Mouse (Mus musculus): ENCODE results near the gene Gm20388. TPM values are rescaled to one million over a fixed set of nuclear protein-coding genes. Genes with fewer than 3 reads are reported as not detected.

The Gm20388 gene
- polyA plus RNA-seq, 1 experiment from 2014 or later, result 5.5 TPM

GRCm38 (mm10) chr8:123135806-123136205 is 3225.2 kb downstream of the Gm20388 start:
- H3K36me3 ChIP-seq (replicated peaks), result no peaks in the 10 kb centered on the region
- peak overlapping the region; percentile 27 for H3K4me3 ChIP-seq
- H3K27me3 ChIP-seq (ENCODE audit: poor library complexity, severe bottlenecking), result no peaks in the 10 kb centered on the region
- 42% methylated on average over 9 of the region's 9 CpGs for WGBS
- peaks cover 41% of the 10 kb centered on the region for H3K4me1 ChIP-seq
- DNase-seq (ENCODE audit: extremely low spot score, low spot score), result no peak
- peaks cover 4% of the 10 kb centered on the region; the same call in 1 of the 2 replicates for H3K9me3 ChIP-seq
- H3K27ac ChIP-seq, result peak overlapping the region; percentile 72

DNA sequence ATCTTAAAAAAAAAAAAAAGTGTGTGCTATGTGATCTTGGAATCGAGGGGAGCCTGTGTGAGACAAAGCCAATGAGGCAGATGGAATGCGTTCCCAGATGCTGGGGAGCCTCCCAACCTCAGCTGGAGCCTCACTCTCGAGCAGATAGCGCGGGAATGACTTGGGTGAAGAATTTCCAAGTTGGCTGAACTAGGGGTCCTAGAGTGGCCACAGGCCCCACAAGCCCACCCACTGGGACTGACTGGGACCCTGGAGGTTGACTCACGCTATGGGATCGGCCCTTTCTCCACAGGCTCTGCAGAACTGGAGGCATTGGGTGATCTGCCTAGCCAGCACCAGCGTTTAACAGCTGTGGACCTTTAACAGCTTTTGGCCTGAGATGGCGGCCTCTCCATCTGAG is 3225.6 kb downstream of the Gm20388 start:
- Histone ChIP-seq H3K36me3 (replicated peaks) (no peaks in the 10 kb centered on the region), H3K9me3 (peaks cover 4% of the 10 kb centered on the region; the same call in 1 of the 2 replicates), H3K27me3 (ENCODE audit: poor library complexity, severe bottlenecking) (no peaks in the 10 kb centered on the region), H3K4me3 (no peak overlapping the region), H3K27ac (no peak overlapping the region), H3K4me1 (peaks cover 41% of the 10 kb centered on the region)
- DNase-seq (ENCODE audit: extremely low spot score, low spot score), result no peak
- 85% methylated on average over 9 of the region's 9 CpGs for WGBS

DNA sequence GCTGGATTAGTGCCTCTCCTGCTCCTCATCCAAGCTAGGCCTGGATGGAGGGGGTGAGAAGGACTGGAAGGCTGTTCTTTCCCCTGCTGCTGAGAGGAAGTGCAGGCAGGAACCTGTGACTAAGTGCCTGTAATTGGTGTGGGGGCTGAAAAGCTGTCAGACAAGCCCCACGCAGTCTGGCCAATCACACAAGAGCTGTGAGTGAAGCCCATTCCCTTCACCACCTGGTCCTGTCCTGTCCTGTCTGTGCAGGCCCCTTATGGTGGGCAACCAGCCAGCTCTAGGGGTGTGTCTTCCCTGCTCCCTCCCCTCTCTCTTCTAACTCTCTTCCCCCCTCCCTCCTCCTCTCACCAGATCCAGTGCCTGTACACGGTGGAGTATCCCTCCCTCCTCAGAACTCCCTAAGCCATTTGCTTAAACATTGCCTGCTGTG is 3227.0 kb downstream of the Gm20388 start:
- Histone ChIP-seq H3K27ac (peak overlapping the region; percentile 79), H3K36me3 (replicated peaks) (no peaks in the 10 kb centered on the region), H3K9me3 (peaks cover 4% of the 10 kb centered on the region; the same call in 1 of the 2 replicates), H3K27me3 (ENCODE audit: poor library complexity, severe bottlenecking) (no peaks in the 10 kb centered on the region), H3K4me1 (peaks cover 41% of the 10 kb centered on the region), H3K4me3 (no peak overlapping the region)
- WGBS, result 20% methylated on average over 2 of the region's 2 CpGs
- DNase-seq (ENCODE audit: extremely low spot score, low spot score), result no peak

GRCm38 (mm10) chr8:123138741-123139140 is 3228.1 kb downstream of the Gm20388 start:
- no peaks in the 10 kb centered on the region for H3K9me3 ChIP-seq
- no peaks in the 10 kb centered on the region for H3K36me3 ChIP-seq (replicated peaks)
- H3K4me1 ChIP-seq, result peaks cover 41% of the 10 kb centered on the region
- H3K27ac ChIP-seq, result no peak overlapping the region
- WGBS, result 74% methylated on average over 4 of the region's 4 CpGs
- no peak overlapping the region for H3K4me3 ChIP-seq
- no peaks in the 10 kb centered on the region for H3K27me3 ChIP-seq (ENCODE audit: poor library complexity, severe bottlenecking)
- no peak for DNase-seq (ENCODE audit: extremely low spot score, low spot score)

DNA sequence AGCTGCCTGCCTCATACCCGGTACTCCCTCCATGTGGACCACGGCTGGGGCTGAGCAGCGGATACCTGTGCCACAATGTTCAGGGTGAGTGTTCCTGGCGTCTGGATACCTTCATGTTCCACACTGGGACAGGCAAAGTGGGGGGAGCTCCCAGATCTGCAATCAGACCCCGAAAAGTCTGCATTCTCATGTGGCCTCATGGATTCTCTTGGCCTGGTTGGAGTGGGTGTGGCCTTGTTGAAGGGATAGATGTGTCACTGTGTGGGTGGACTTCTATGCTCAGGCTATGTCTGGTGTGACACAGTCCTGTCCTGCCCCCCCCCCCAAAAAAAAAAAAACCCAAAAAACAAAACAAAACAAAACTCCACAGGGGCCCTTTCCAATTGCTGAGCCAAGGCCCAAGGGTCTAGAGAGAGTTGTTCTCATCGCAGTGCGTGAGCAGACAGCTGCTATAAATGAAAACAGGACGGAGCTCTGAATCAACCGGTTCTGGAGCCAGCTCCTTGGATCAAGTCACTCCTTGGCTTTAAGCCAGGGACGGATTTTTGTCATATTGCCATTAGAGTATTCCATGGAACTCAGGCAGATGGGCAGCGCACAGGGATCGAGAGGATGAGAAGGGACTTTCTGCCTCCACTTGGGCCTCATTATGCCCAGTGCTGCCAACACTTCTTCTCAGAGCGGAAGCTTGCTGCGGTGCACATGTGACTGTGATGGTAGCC is 3231.3 kb downstream of the Gm20388 start:
- no peaks in the 10 kb centered on the region for H3K9me3 ChIP-seq
- no peaks in the 10 kb centered on the region for H3K27me3 ChIP-seq (ENCODE audit: poor library complexity, severe bottlenecking)
- H3K36me3 ChIP-seq (replicated peaks), result no peaks in the 10 kb centered on the region
- WGBS, result 93% methylated on average over 14 of the region's 14 CpGs
- H3K4me1 ChIP-seq, result peaks cover 18% of the 10 kb centered on the region
- no peak overlapping the region for H3K4me3 ChIP-seq
- no peak for DNase-seq (ENCODE audit: extremely low spot score, low spot score)
- no peak overlapping the region for H3K27ac ChIP-seq

DNA sequence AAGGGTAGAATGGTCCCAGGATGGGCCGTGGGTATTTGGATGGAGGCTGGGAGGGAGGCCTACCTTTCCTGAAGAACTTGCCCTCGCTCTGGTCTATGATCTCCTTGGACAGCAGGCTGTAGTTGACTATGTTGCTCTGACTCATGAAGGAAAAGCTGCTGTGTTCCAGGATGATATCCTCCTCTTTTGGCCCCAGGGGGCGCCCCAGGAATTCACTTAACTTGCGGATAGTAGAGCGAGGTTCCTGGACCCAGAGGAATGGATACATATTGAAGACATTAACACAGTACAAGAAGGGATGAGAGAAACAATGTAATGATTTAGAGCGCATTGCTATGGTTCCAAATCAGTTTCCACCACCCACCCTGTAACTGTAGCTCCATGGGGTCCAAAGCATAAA is 3234.6 kb downstream of the Gm20388 start:
- Histone ChIP-seq H3K27me3 (ENCODE audit: poor library complexity, severe bottlenecking) (no peaks in the 10 kb centered on the region), H3K9me3 (no peaks in the 10 kb centered on the region)
- WGBS, result 55% methylated on average over 6 of the region's 6 CpGs

GRCm38 (mm10) chr8:123146390-123146789 is 3235.7 kb downstream of the Gm20388 start:
- no peaks in the 10 kb centered on the region for H3K9me3 ChIP-seq
- H3K27ac ChIP-seq, result no peak overlapping the region
- H3K4me3 ChIP-seq, result no peak overlapping the region
- no peaks in the 10 kb centered on the region for H3K27me3 ChIP-seq (ENCODE audit: poor library complexity, severe bottlenecking)
- WGBS, result 89% methylated on average over 7 of the region's 7 CpGs
- H3K36me3 ChIP-seq (replicated peaks), result no peaks in the 10 kb centered on the region
- peaks cover 8% of the 10 kb centered on the region for H3K4me1 ChIP-seq
- DNase-seq (ENCODE audit: extremely low spot score, low spot score), result no peak

More for the DNA sequence above, 3234.6 kb downstream of the Gm20388 start:
- no peaks in the 10 kb centered on the region for H3K36me3 ChIP-seq (replicated peaks)
- no peaks in the 10 kb centered on the region for H3K4me1 ChIP-seq
- H3K4me3 ChIP-seq, result no peak overlapping the region
- no peak for DNase-seq (ENCODE audit: extremely low spot score, low spot score)
- no peak overlapping the region for H3K27ac ChIP-seq

GRCm38 (mm10) chr8:123150737-123151171 is 3240.1 kb downstream of the Gm20388 start:
- H3K27ac ChIP-seq, result no peak overlapping the region
- H3K27me3 ChIP-seq (ENCODE audit: poor library complexity, severe bottlenecking), result no peaks in the 10 kb centered on the region
- WGBS, result 79% methylated on average over 9 of the region's 9 CpGs
- no peaks in the 10 kb centered on the region for H3K9me3 ChIP-seq
- peaks cover 8% of the 10 kb centered on the region for H3K4me1 ChIP-seq
- H3K36me3 ChIP-seq (replicated peaks), result no peaks in the 10 kb centered on the region
- DNase-seq (ENCODE audit: extremely low spot score, low spot score), result no peak
- H3K4me3 ChIP-seq, result no peak overlapping the region

DNA sequence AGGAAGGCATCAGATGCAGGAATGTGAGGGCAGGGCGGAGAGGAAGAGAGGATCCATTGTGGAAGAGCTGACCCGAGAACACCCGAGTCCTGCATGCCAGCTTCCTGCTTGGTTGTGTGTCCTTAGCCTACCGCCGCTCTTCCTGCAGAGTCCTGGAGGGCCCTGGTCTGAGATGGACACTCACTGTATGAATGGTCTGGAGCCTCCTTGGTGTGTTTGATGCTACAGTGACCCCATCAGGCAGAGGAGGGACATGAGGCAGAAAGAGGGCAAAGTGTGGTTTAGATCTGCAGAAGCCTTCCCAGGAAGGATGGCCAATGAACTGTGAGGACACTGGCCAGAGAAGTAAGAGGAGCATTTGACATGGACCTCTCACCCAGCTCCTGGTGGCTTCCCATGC is 3244.5 kb downstream of the Gm20388 start:
- DNase-seq (ENCODE audit: extremely low spot score, low spot score), result no peak
- H3K27me3 ChIP-seq (ENCODE audit: poor library complexity, severe bottlenecking), result no peaks in the 10 kb centered on the region
- H3K9me3 ChIP-seq, result no peaks in the 10 kb centered on the region
- peaks cover 34% of the 10 kb centered on the region for H3K4me1 ChIP-seq
- WGBS, result 72% methylated on average over 5 of the region's 5 CpGs
- H3K27ac ChIP-seq, result no peak overlapping the region
- no peak overlapping the region for H3K4me3 ChIP-seq
- H3K36me3 ChIP-seq (replicated peaks), result no peaks in the 10 kb centered on the region

DNA sequence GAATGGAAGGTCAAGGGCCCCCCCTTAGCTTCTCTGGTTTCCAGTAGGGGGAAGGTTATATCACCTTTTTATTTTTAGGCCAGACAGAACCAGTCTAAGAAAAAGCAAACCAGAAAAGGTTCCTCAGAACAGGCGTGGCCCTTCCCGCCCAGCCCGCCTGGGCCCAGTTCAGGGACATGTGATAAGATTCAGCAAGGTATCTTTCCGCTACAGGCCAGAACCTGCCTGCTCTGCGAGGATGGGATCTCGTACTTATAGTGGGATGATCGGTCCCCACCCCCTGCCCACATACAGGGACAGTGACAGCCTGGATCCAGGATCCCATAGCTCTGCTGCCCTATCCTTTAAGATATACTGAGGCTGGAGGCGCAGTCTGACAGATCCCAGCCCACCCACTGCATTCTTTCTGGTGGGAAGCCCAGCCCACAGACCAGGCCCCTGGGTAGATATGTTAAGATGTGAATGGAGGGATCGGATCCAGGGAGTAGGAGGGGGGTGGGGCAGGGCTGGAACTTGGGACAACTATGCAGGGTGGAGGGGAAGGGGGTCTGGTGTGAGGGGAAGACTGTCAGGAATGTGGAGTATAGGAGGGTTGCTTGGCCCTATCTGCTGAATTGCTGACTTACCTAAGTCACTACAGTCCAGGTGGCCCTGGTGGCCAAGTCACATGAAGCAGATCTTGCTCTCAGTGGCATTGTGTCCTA is 3245.6 kb downstream of the Gm20388 start:
- no peak overlapping the region for H3K27ac ChIP-seq
- no peak for DNase-seq (ENCODE audit: extremely low spot score, low spot score)
- H3K4me3 ChIP-seq, result no peak overlapping the region
- peaks cover 27% of the 10 kb centered on the region for H3K4me1 ChIP-seq
- WGBS, result 83% methylated on average over 9 of the region's 9 CpGs
- H3K27me3 ChIP-seq (ENCODE audit: poor library complexity, severe bottlenecking), result no peaks in the 10 kb centered on the region
- H3K36me3 ChIP-seq (replicated peaks), result no peaks in the 10 kb centered on the region
- no peaks in the 10 kb centered on the region for H3K9me3 ChIP-seq

DNA sequence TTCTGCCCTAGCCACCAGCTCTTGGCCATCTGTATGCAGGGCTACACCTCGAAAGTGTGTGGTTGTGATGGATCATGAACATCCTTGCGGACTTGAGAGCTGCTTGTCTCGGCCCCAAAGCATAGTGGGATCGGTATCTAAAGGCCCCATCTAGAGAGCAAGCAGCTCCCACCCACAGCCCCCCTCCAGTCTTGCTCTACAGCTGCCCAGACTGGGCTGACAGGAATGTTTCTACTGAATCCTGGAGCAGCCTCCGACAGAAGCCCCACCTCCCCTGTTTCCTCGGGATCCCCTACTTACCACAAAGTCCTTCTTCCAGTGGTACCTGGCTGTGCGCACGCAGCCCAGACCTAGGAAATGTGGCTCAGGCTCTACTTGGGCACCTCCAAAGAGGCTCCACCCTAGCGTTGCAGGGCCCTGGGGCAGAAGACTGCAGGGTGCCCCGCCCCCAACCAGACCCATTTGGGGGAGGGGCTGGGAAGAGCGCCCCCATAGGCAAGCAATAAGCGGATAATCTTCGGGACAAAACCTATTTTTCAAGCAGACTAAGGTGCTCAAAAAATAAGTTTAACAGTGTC is 3247.3 kb downstream of the Gm20388 start, which contains the start of gene Sult5a1:
TSS of gene Sult5a1 (minus strand) at position 428 of the 578 bp plus-strand sequence.
- WGBS, result 27% methylated on average over 13 of the region's 13 CpGs
- Histone ChIP-seq H3K9me3 (no peaks in the 10 kb centered on the region), H3K36me3 (replicated peaks) (no peaks in the 10 kb centered on the region), H3K4me3 (peak within 1 kb of the TSS; percentile 28), H3K27me3 (ENCODE audit: poor library complexity, severe bottlenecking) (no peaks in the 10 kb centered on the region), H3K4me1 (peaks cover 26% of the 10 kb centered on the region), H3K27ac (peak within 1 kb of the TSS; percentile 51)
- no peak for DNase-seq (ENCODE audit: extremely low spot score, low spot score)

GRCm38 (mm10) chr8:123181391-123181790 is 3270.8 kb downstream of the Gm20388 start:
- Histone ChIP-seq H3K27me3 (ENCODE audit: poor library complexity, severe bottlenecking) (no peaks in the 10 kb centered on the region), H3K27ac (peak overlapping the region; percentile 48; the same call in 1 of the 2 replicates)
- 68% methylated on average over 3 of the region's 3 CpGs for WGBS

More at GRCm38 (mm10) chr8:123181391-123181790, 3270.8 kb downstream of the Gm20388 start:
- Histone ChIP-seq H3K9me3 (peaks cover 33% of the 10 kb centered on the region), H3K36me3 (replicated peaks) (no peaks in the 10 kb centered on the region), H3K4me3 (no peak overlapping the region), H3K4me1 (peaks cover 23% of the 10 kb centered on the region)
- no peak for DNase-seq (ENCODE audit: extremely low spot score, low spot score)
